ENCODE assay signal across 8 mouse cellular contexts in the genomic region with DNA sequence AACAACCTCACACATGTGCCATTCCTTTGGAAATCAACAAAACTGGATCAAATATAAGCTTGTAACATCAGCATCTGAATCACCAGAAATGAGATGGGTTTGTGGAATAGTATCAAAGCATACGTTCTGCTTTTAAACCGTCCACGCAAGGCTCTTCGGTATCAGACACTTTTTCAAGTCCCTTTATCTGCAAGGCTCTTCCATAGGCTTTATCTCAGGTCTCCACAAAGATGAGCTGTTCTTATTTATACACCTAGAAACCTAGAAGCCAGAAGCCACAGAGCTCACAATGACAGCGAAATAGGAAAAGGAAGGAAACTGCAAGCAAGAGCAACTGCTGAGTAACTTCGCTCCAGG. TPM values are rescaled to one million over a fixed set of nuclear protein-coding genes. Genes with fewer than 3 reads are reported as not detected.
DNase-seq lines count a peak whose midpoint lies in the region; ATAC-seq and TF ChIP-seq lines count a peak whose summit lies in the region.

No protein-coding gene starts in this region.

- peaks cover 8% of the 10 kb centered on the region; the same call in 1 of the 2 replicates for H3K36me3 ChIP-seq in lung, postnatal 0 days (ENCODE audit: insufficient read depth, low read length)
- peaks cover 12% of the 10 kb centered on the region; the same call in 1 of the 2 replicates for H3K36me3 ChIP-seq in limb, embryonic 13.5 days
- H3K36me3 ChIP-seq in stomach, embryonic 14.5 days (ENCODE audit: control insufficient read depth, insufficient read depth, low read length) = peaks cover 4% of the 10 kb centered on the region; the same call in 1 of the 2 replicates

- no peaks in the 10 kb centered on the region for H3K27me3 ChIP-seq in cerebellum, adult 2 months (ENCODE audit: control insufficient read depth, insufficient read depth, low read length)
- no peaks in the 10 kb centered on the region for H3K27me3 ChIP-seq in lung, postnatal 0 days (replicated peaks; ENCODE audit: insufficient read depth, low read length)
- peaks cover 10% of the 10 kb centered on the region for H3K27me3 ChIP-seq in limb, embryonic 13.5 days
- H3K27me3 ChIP-seq in stomach, embryonic 14.5 days (ENCODE audit: control insufficient read depth, insufficient read depth, low read length) = no peaks in the 10 kb centered on the region

- no peak for TF ChIP-seq POLR2A in cerebellum, adult 2 months (IDR thresholded peaks at IDR 0.05; ENCODE audit: borderline replicate concordance, insufficient read depth, low read length)

- no peak for TF ChIP-seq CTCF in cerebellum, adult 2 months (IDR thresholded peaks at IDR 0.05; ENCODE audit: borderline replicate concordance, insufficient read depth, low read depth, low read length)
- no peak for TF ChIP-seq CTCF in lung, postnatal 0 days (IDR thresholded peaks at IDR 0.05)

- no peaks in the 10 kb centered on the region for H3K9me3 ChIP-seq in lung, postnatal 0 days (ENCODE audit: low read length)
- H3K9me3 ChIP-seq in limb, embryonic 13.5 days = no peaks in the 10 kb centered on the region
- H3K9me3 ChIP-seq in stomach, embryonic 14.5 days (ENCODE audit: control insufficient read depth, low read depth, low read length) = no peaks in the 10 kb centered on the region

- 18% methylated on average over 6 of the region's 6 CpGs for WGBS in cerebellum, adult 2 months
- 58% methylated on average over 6 of the region's 6 CpGs for WGBS in lung, postnatal 0 days
- WGBS in limb, embryonic 13.5 days = 70% methylated on average over 6 of the region's 6 CpGs
- 74% methylated on average over 6 of the region's 6 CpGs for WGBS in stomach, embryonic 14.5 days

- peaks cover 24% of the 10 kb centered on the region for H3K4me1 ChIP-seq in cerebellum, adult 2 months (ENCODE audit: control insufficient read depth, insufficient read depth, low read length)
- peaks cover 30% of the 10 kb centered on the region for H3K4me1 ChIP-seq in lung, postnatal 0 days (ENCODE audit: insufficient read depth, low read depth, low read length)
- H3K4me1 ChIP-seq in limb, embryonic 13.5 days = peaks cover 45% of the 10 kb centered on the region
- peaks cover 28% of the 10 kb centered on the region for H3K4me1 ChIP-seq in stomach, embryonic 14.5 days (ENCODE audit: control insufficient read depth, insufficient read depth, low read length)

- peak overlapping the region; percentile 98 for H3K4me2 ChIP-seq in lung, postnatal 0 days (replicated peaks; ENCODE audit: low read depth, low read length)
- H3K4me2 ChIP-seq in limb, embryonic 13.5 days (replicated peaks) = peak overlapping the region; percentile 98
- H3K4me2 ChIP-seq in stomach, embryonic 14.5 days (replicated peaks; ENCODE audit: low read depth, low read length) = peak overlapping the region; percentile 98

- ATAC-seq in lung, postnatal 0 days = no peak
- ATAC-seq in limb, embryonic 13.5 days (ENCODE audit: low FRiP score, low read depth) = no peak
- no peak for ATAC-seq in stomach, embryonic 14.5 days (ENCODE audit: insufficient number of reproducible peaks, insufficient read depth, low FRiP score, low read depth)

- DNase-seq in cerebellum, adult 2 months = no peak
- no peak for DNase-seq in cerebellum, adult 9-11 months
- DNase-seq in lung, postnatal 0 days (ENCODE audit: low spot score) = no peak
- no peak for DNase-seq in lung, postnatal 4 days
- DNase-seq in right cerebral cortex, postnatal 14 days = no peak
- DNase-seq in frontal cortex, adult 2 months (ENCODE audit: extremely low spot score in 1 of 2, low spot score in 1 of 2) = no peak

- peak overlapping the region; percentile 29; the same call in 1 of the 2 replicates for H3K27ac ChIP-seq in cerebellum, adult 2 months (ENCODE audit: insufficient read depth, low read length)
- peak overlapping the region; percentile 96; the same call in 1 of the 2 replicates for H3K27ac ChIP-seq in lung, postnatal 0 days (ENCODE audit: low read length)
- no peak overlapping the region for H3K27ac ChIP-seq in limb, embryonic 13.5 days
- H3K27ac ChIP-seq in stomach, embryonic 14.5 days (ENCODE audit: low read length) = no peak overlapping the region

- TF ChIP-seq EP300 in lung, postnatal 0 days (IDR thresholded peaks at IDR 0.05) = no peak

- H3K4me3 ChIP-seq in cerebellum, adult 2 months (replicated peaks; ENCODE audit: insufficient read depth, low read depth, low read length) = peak overlapping the region; percentile 99
- H3K4me3 ChIP-seq in lung, postnatal 0 days (ENCODE audit: low read depth, low read length) = peak overlapping the region; percentile 85
- H3K4me3 ChIP-seq in limb, embryonic 13.5 days = peak overlapping the region; percentile 81
- H3K4me3 ChIP-seq in stomach, embryonic 14.5 days (ENCODE audit: low read depth, low read length) = 0 out of 2 replicates have a peak overlapping the region, but pooled peaks have one; percentile 73

- no peak overlapping the region for H3K9ac ChIP-seq in lung, postnatal 0 days (replicated peaks; ENCODE audit: low read depth)
- peak overlapping the region; percentile 88; the same call in 1 of the 2 replicates for H3K9ac ChIP-seq in limb, embryonic 13.5 days
- no peak overlapping the region for H3K9ac ChIP-seq in stomach, embryonic 14.5 days (replicated peaks; ENCODE audit: low read depth, low read length)

RNA-seq across cellular contexts. Expression of gene Foxo3, which starts 3.2 kb away (rescaled TPM):
- polyA plus RNA-seq in cerebellum, adult 2 months (2012; rRNA removed) = 50.5 and 59.9 TPM in 2 replicates
- 15.2 and 22.9 TPM in 2 replicates for polyA plus RNA-seq in lung, postnatal 0 days (2015; fragmentation: Nextera tagmentation; extraction: Ambion mirVana)
- 8.1 and 8.5 TPM in 2 replicates for polyA plus RNA-seq in limb, embryonic 13.5 days (2015; fragmentation: Nextera tagmentation; extraction: Ambion mirVana)
- 10.2 and 10.5 TPM in 2 replicates for polyA plus RNA-seq in stomach, embryonic 14.5 days (2014; fragmentation: Nextera tagmentation; extraction: Ambion mirVana)
- polyA plus RNA-seq in frontal cortex, adult 2 months (2012; rRNA removed) = 24.9 and 28.3 TPM in 2 replicates

Comparison
In these comparisons a context has a peak if more than half of its experiments do, and no peak if none do; other contexts are left out.
1. H3K27ac ChIP-seq: peak in cerebellum, adult 2 months (single experiment) and lung, postnatal 0 days (single experiment); none in limb, embryonic 13.5 days (single experiment) and stomach, embryonic 14.5 days (single experiment).
2. Peak in every context shown above with its lines, with median percentiles within 50 percentile points of each other: H3K4me3 ChIP-seq and H3K4me2 ChIP-seq.